Mouse (Mus musculus) ZHBTc4 (cell line): ENCODE results near the gene March8.

ENCODE experiments used
- DNase-seq: peaks from one replicate; pipeline ENCODE4 v3.0.0-alpha.2; 2011; ENCODE audit warnings: low read depth, low spot score

Gene March8

DNA sequence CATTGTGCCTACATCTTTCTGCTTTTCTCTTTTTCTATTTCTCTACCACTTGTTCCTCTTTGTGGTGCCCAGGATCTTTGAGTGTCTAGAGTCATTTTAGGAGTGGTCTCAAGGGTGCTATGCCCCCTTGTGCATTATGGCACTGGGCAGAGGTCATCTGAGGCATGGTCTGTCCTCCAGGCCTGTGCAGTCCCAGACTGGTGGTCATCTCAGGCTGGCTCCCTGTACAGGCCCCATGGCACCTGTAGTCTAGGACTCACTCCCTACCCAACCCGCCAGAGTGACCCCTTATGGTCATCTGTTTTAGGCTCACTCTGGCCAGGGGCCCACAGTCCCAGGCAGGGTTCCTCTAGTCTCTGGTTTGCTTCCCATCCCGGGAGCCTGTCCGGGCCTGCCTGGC is 33.7 kb downstream of the March8 start:
- DNase-seq: no peak

DNA sequence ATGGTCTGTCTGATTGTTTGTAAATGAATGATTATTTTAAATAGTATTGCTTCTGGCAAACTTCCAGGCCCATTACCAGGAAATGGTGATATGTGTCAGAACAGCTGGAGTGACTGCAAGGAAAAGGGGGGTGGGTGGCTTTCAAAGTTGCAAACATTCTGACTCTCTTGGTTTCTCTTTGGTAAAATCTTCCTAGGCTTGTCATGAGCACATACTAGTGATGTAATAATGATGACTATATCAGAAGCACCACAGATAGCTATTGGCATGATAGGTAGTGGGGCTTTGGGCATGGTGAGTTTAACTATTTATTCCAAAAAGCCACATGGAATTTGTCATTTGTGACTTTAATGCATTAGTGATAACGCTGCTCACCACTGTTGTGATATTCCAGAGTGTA is 36.3 kb downstream of the March8 start:
- DNase-seq: no peak

GRCm38 (mm10) chr6:116374618-116375017 is 36.8 kb downstream of the March8 start:
- no peak for DNase-seq

DNA sequence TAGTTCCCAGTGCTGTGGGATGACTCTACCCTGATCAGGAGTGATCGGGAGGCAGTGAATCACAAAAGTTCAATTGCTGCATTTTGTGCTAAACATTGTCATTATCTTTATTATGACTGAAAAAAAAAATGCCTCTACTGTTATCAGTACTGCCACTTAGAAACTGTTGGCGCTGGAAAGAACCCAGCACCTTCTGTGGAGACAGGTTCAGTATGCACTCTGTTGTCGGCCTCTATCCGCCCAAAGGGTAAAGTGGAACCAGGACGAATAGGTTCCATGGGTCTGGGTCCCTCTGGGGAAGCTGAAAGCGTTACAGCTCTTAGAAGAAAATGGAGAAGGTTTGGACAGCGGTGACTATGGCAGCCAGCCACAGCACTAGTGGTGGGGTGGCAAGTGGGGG is 41.1 kb downstream of the March8 start:
- DNase-seq: no peak

- no peak for DNase-seq
These were observed 42.3 kb downstream of the March8 start for GRCm38 (mm10) chr6:116380157-116380556.

DNA sequence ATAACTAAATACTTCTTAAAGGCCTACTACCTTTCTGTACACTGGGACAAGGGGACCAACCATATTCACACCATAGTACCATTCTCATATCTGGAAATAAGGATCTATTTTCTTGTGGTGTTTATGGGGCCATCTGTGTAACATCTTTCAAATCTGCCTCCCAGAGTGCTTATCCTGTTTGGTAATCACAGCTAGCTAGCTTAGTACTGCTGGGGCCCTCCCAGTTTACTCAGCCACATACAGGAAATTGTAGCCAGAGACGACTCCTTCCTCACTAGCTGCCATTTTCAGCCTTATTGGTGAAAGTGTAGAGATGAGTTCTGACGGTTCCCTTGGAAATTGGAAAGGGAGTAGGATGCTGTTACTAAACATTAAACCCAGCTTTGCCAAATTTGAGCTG is 43.8 kb downstream of the March8 start:
- DNase-seq: no peak

- DNase-seq: no peak
These were observed 45.8 kb downstream of the March8 start for GRCm38 (mm10) chr6:116383582-116383981.

DNA sequence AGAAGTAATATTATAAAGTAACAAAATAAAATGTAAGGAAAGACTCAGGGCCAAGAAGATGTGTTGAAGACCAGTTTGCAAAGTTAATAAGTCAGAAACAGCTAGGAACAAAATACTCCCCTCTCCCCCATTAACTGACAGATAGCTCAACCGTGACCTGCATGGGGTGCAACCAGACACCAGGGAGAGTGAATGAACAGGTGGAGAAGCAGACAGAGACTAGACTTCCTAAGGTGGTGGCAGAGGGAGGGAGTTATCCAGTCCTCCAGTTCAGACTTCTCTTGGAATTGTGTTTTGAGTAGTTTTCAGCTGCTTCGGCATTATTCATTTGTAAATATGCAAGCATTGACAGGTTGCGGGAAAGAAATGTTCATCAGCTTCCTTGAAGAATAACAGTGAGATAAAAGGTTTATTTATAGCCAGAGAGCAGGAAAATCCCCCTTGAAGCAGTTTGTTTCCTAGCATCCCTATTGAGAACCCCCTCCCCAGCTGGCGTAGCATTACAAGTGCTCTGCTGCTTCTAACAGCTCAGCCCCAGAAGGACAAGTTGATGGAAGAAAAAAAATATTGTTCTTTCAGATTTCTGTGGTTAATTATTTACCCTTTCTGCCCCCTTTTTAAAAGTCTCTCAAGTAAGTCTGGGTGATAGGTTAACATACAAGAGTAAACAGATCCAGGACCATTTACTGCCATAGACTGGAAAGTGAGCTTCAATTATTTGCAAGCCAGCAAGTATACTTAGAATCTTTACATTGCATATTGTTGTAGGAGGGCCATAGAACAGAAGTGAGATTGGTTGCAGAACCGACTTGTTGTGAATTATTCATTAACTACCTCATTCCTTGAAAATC is 47.6 kb downstream of the March8 start:
- no peak for DNase-seq

DNA sequence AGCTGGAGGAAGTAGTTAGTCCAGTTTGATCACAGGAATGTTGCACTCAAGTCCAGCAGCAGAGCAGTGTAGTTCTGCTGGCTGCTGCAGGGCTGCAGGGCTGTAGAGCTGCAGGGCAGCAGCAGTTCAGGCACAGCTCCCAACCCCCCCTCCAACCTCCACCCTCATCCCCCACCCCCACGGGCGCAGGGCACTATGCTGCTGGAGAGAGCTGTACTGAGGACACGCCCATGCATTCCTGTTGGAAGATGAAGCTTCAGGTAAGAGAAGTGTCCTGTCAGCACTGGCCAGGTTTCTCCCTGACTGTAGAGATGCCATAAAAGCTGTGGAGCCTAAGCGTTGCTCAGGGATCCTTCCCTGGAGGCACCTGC is 48.2 kb downstream of the March8 start:
- DNase-seq: peak; percentile 28

DNA sequence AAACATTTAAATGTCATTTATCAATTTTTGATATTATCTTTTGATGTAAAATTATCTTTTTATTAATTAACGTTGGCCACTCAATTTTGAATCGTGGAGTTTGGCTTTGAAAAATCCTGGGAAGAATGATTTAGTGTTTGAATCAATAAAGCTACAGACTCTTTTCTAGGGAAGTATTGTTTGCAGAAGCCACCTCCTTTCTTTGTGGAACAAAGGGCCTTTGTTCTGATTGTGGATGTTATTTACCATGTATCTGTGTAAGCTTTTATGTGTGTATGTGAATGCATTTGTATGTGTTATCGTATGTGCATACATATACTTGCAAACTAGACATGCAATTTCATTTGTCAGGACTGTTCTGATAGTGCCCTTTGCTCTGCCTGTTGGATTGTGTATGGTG is 48.7 kb downstream of the March8 start:
- no peak for DNase-seq

DNA sequence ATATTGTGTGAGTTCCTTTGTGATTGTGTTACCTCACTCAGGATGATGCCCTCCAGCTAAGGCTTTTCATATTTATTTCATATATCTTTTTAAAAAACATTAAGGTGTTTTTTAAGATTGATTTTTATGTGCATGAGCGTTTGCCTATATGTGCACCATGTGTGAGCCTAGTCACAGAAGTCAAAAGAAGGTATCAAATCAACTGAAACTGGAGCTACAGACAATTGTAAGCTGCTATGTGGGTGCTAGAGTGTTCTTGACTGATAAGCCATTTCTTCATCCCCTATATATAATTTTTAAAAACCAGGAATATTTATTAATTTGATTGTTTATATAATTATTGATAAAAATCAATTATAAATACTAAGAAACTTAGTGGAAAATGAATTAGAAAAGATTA is 50.2 kb downstream of the March8 start:
- DNase-seq: no peak

DNA sequence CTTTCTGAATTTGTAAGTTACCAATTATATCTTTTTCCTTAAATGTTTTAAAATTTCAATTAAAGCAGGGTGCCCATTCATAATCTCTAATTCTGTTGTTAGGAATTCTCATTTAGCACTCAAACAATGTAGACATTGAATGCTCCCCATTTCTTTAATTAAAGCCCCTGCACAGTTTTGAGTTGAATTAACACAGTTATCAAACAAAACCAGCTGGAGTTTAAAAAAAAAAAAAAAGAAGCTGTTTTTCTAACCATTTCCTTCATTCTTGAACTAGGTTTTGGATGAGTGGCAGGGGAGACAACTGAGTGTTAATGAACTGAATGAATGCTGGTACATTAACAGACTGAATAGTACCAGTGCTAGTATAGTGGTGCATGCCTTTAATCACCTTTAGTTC is 51.7 kb downstream of the March8 start:
- no peak for DNase-seq

- no peak for DNase-seq
These were observed 57.3 kb downstream of the March8 start for GRCm38 (mm10) chr6:116394916-116395648.

- peak; percentile 41 for DNase-seq
These were observed 59.8 kb downstream of the March8 start for GRCm38 (mm10) chr6:116397621-116398020.

GRCm38 (mm10) chr6:116398136-116398535 is 60.3 kb downstream of the March8 start:
- no peak for DNase-seq

- DNase-seq: no peak
These were observed 64.1 kb downstream of the March8 start for GRCm38 (mm10) chr6:116401746-116402423.

DNA sequence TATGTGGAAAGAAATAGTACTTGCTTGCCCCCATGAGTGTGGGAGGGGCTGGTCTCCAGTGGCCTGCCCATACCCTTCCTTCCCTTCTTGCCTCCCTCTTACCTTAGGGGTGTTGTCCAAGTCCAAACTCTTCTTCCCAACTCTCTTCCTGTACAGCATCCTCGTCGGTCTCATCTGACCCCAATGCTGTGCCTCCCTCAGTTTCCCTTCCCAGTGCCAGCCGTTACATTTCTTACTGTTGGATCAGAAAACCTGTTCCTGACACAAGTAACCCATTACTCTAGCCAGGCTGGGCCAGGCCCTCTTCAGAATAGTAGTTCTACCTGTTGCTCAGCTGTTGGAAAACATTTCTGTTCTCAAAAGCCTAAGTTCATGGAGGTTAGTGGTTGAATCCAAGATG is 64.6 kb downstream of the March8 start:
- no peak for DNase-seq

GRCm38 (mm10) chr6:116405243-116405642 is 67.4 kb downstream of the March8 start:
- no peak for DNase-seq

DNA sequence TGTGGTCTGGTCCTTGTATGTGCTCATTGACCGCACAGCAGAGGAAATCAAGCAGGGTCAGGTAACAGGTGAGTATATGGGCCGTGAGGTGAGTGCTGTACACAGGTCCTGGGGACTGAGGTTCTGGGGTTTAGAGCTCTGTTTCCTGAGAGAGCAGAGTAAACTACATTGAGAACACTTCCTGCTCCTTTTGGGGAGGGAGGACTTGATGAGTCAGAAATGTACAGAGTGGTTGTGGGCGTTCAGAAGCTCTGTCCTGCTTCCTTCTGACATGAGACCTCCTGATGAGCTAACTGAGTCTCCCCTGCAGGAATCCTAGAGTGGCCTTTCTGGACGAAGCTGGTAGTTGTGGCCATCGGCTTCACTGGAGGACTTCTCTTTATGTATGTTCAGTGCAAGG is 67.9 kb downstream of the March8 start:
- no peak for DNase-seq

- DNase-seq: no peak
These were observed 68.3 kb downstream of the March8 start for GRCm38 (mm10) chr6:116406152-116406551.

GRCm38 (mm10) chr6:116406680-116407079 is 68.9 kb downstream of the March8 start:
- no peak for DNase-seq

DNA sequence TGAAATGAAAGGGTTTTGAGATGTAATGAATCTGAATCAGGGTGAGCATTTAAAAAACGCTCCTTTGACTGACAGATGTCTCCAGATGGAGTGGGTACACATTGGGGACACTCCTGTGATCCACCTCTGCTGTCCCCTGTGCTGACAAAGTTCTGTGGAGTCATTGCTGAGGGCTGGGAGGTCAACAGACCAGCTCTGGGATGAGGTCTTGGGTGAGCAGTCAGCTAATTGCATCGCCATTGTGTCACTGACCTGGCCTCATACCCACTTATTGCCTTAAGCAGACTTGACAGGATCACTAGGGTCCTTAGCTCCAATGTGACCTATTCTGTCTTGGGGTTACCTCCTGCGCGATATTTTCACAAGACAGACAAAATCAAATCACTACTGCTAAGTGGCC is 69.4 kb downstream of the March8 start:
- DNase-seq: no peak
